Mouse (Mus musculus): Measurements from ENCODE around the gene Wwtr1.

GRCm38 (mm10) chr3:57480640-57481039, 95.1 kb downstream of the Wwtr1 start:
- TF ChIP-seq CTCF (conservative IDR thresholded peaks at IDR 0.05; ENCODE audit: low read length) (no peak), NANOG (IDR thresholded peaks at IDR 0.05; ENCODE audit: borderline replicate concordance, low read length) (no peak), POU5F1 (IDR thresholded peaks at IDR 0.05; ENCODE audit: borderline replicate concordance, low read length) (no peak)

Measured in E14TG2a.4 (cell line).